Mouse (Mus musculus): ENCODE measurements at regions not wholly inside any gene's neighbourhood (a gene's known extent, or its start where the extent isn't known, plus 50 kb on each side); places are given as distances from the start of the nearest gene placed in this dataset.

DNA sequence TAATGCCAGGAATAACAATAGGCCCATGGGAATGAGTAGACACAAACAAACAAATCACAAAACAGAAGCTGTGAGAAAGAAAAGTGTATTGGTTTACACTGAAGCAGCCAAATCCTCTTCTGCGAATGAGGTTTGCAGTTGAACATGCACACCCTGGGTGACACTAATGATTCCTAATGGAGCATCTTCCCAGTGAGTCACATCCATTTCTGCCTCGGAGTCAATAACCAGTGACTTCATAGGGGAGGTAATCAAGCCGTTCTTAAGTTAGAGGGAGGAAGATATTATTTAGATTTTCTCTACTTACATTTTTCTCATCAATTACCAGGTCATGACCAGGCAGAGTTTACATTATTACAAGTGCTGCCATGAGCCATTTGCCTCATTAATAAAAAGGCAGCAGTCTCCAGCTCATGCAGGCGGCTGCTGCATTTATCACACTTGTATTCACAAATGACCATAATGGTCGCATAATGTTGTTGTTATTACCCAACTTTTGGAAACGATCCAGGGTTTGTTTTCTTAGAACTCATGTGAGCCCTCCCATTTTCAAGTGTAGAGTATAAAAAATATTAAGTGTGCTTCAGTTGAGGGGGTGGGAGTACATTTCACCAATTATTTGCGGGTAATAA lies 112.6 kb upstream of the B3gat2 start:
- no peak for ATAC-seq (ENCODE audit: insufficient number of reproducible peaks, insufficient read depth, low FRiP score, low read depth)
- Histone ChIP-seq H3K4me1 (ENCODE audit: control insufficient read depth, insufficient read depth, low read length) (no peaks in the 10 kb centered on the region), H3K4me3 (ENCODE audit: low read depth, low read length) (no peak overlapping the region), H3K9me3 (ENCODE audit: control insufficient read depth, low read depth, low read length) (no peaks in the 10 kb centered on the region), H3K36me3 (ENCODE audit: control insufficient read depth, insufficient read depth, low read length) (no peaks in the 10 kb centered on the region), H3K27ac (ENCODE audit: low read length) (no peak overlapping the region), H3K9ac (replicated peaks; ENCODE audit: low read depth, low read length) (no peak overlapping the region), H3K4me2 (replicated peaks; ENCODE audit: low read depth, low read length) (no peak overlapping the region), H3K27me3 (ENCODE audit: control insufficient read depth, insufficient read depth, low read length) (no peaks in the 10 kb centered on the region)
- 32% methylated on average over 7 of the region's 7 CpGs for WGBS

DNA sequence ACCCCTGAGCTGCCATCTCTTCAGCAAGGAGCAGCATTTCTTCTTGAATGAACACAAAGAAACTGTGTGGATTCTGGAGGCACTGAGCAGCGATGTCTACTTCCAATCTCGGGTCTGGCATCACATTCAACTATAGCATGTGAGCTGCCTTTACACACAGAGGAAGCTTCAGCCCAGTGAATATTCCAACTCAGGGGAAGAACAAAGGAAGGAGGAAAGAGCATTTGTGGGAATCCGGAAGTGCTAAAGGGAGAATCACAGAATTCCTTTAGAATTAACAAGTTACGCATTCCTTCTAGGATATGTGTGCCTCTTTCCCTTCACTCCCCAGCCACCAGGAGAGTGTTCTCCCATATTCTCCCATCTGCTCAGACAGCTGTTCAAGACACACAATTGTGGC lies 111.7 kb upstream of the B3gat2 start:
- 59% methylated on average over 4 of the region's 4 CpGs for WGBS
- Histone ChIP-seq H3K27me3 (ENCODE audit: control insufficient read depth, insufficient read depth, low read length) (no peaks in the 10 kb centered on the region), H3K9ac (replicated peaks; ENCODE audit: low read depth, low read length) (no peak overlapping the region), H3K4me3 (ENCODE audit: low read depth, low read length) (no peak overlapping the region), H3K4me2 (replicated peaks; ENCODE audit: low read depth, low read length) (no peak overlapping the region), H3K9me3 (ENCODE audit: control insufficient read depth, low read depth, low read length) (no peaks in the 10 kb centered on the region), H3K36me3 (ENCODE audit: control insufficient read depth, insufficient read depth, low read length) (no peaks in the 10 kb centered on the region), H3K4me1 (ENCODE audit: control insufficient read depth, insufficient read depth, low read length) (no peaks in the 10 kb centered on the region), H3K27ac (ENCODE audit: low read length) (no peak overlapping the region)
- no peak for ATAC-seq (ENCODE audit: insufficient number of reproducible peaks, insufficient read depth, low FRiP score, low read depth)

DNA sequence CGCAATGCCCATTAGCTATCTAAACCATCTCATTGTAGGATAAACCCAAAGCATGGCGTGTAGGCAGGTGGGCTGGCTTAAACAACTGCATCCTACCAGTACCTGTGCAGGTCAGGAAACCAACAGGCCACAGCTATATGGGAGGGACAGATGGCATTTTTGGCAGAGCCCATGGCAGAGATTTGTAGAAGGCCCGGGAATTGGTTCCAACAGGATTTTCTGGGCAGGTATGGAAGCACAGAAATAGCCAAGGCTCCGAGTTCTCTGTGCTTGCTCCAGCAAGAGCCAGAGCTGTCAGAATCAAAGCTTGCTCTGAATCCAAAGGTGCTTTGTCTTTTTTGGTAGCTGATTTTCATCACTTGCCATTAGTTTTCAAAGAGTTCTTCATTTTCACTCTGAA lies 107.9 kb upstream of the B3gat2 start:
- Histone ChIP-seq H3K27me3 (ENCODE audit: control insufficient read depth, insufficient read depth, low read length) (no peaks in the 10 kb centered on the region), H3K4me2 (replicated peaks; ENCODE audit: low read depth, low read length) (no peak overlapping the region), H3K4me3 (ENCODE audit: low read depth, low read length) (no peak overlapping the region), H3K9me3 (ENCODE audit: control insufficient read depth, low read depth, low read length) (no peaks in the 10 kb centered on the region), H3K27ac (ENCODE audit: low read length) (no peak overlapping the region), H3K9ac (replicated peaks; ENCODE audit: low read depth, low read length) (no peak overlapping the region), H3K36me3 (ENCODE audit: control insufficient read depth, insufficient read depth, low read length) (no peaks in the 10 kb centered on the region), H3K4me1 (ENCODE audit: control insufficient read depth, insufficient read depth, low read length) (no peaks in the 10 kb centered on the region)
- no peak for ATAC-seq (ENCODE audit: insufficient number of reproducible peaks, insufficient read depth, low FRiP score, low read depth)
- 85% methylated on average over 4 of the region's 4 CpGs for whole genome bisulfite sequencing

- WGBS: 89% methylated on average over 1 of the region's 1 CpGs
- ATAC-seq (ENCODE audit: insufficient number of reproducible peaks, insufficient read depth, low FRiP score, low read depth): no peak
- Histone ChIP-seq H3K36me3 (ENCODE audit: control insufficient read depth, insufficient read depth, low read length) (no peaks in the 10 kb centered on the region), H3K4me3 (ENCODE audit: low read depth, low read length) (no peak overlapping the region), H3K27me3 (ENCODE audit: control insufficient read depth, insufficient read depth, low read length) (no peaks in the 10 kb centered on the region), H3K27ac (ENCODE audit: low read length) (no peak overlapping the region), H3K4me1 (ENCODE audit: control insufficient read depth, insufficient read depth, low read length) (no peaks in the 10 kb centered on the region), H3K9me3 (ENCODE audit: control insufficient read depth, low read depth, low read length) (no peaks in the 10 kb centered on the region), H3K4me2 (replicated peaks; ENCODE audit: low read depth, low read length) (no peak overlapping the region), H3K9ac (replicated peaks; ENCODE audit: low read depth, low read length) (no peak overlapping the region)
Measured at GRCm38 (mm10) chr1:23655768-23656167, 105.8 kb upstream of the B3gat2 start.

- Histone ChIP-seq H3K27me3 (ENCODE audit: control insufficient read depth, insufficient read depth, low read length) (no peaks in the 10 kb centered on the region), H3K4me2 (replicated peaks; ENCODE audit: low read depth, low read length) (no peak overlapping the region), H3K36me3 (ENCODE audit: control insufficient read depth, insufficient read depth, low read length) (no peaks in the 10 kb centered on the region), H3K4me3 (ENCODE audit: low read depth, low read length) (no peak overlapping the region), H3K9me3 (ENCODE audit: control insufficient read depth, low read depth, low read length) (no peaks in the 10 kb centered on the region), H3K27ac (ENCODE audit: low read length) (no peak overlapping the region), H3K9ac (replicated peaks; ENCODE audit: low read depth, low read length) (no peak overlapping the region), H3K4me1 (ENCODE audit: control insufficient read depth, insufficient read depth, low read length) (no peaks in the 10 kb centered on the region)
- WGBS: 51% methylated on average over 12 of the region's 12 CpGs
- ATAC-seq (ENCODE audit: insufficient number of reproducible peaks, insufficient read depth, low FRiP score, low read depth): no peak
Measured at GRCm38 (mm10) chr1:23656302-23656701, 105.3 kb upstream of the B3gat2 start.

- WGBS: 61% methylated on average over 8 of the region's 8 CpGs
- Histone ChIP-seq H3K4me2 (replicated peaks; ENCODE audit: low read depth, low read length) (no peak overlapping the region), H3K4me1 (ENCODE audit: control insufficient read depth, insufficient read depth, low read length) (no peaks in the 10 kb centered on the region), H3K27me3 (ENCODE audit: control insufficient read depth, insufficient read depth, low read length) (no peaks in the 10 kb centered on the region), H3K9me3 (ENCODE audit: control insufficient read depth, low read depth, low read length) (no peaks in the 10 kb centered on the region), H3K4me3 (ENCODE audit: low read depth, low read length) (no peak overlapping the region), H3K9ac (replicated peaks; ENCODE audit: low read depth, low read length) (no peak overlapping the region), H3K27ac (ENCODE audit: low read length) (no peak overlapping the region), H3K36me3 (ENCODE audit: control insufficient read depth, insufficient read depth, low read length) (no peaks in the 10 kb centered on the region)
- no peak for ATAC-seq (ENCODE audit: insufficient number of reproducible peaks, insufficient read depth, low FRiP score, low read depth)
Measured at GRCm38 (mm10) chr1:23656718-23657117, 104.8 kb upstream of the B3gat2 start.

- H3K9ac ChIP-seq (replicated peaks; ENCODE audit: low read depth, low read length): no peak overlapping the region
- no peak for ATAC-seq (ENCODE audit: insufficient number of reproducible peaks, insufficient read depth, low FRiP score, low read depth)
- no peaks in the 10 kb centered on the region for H3K27me3 ChIP-seq (ENCODE audit: control insufficient read depth, insufficient read depth, low read length)
- no peaks in the 10 kb centered on the region for H3K36me3 ChIP-seq (ENCODE audit: control insufficient read depth, insufficient read depth, low read length)
- H3K9me3 ChIP-seq (ENCODE audit: control insufficient read depth, low read depth, low read length): no peaks in the 10 kb centered on the region
- H3K4me1 ChIP-seq (ENCODE audit: control insufficient read depth, insufficient read depth, low read length): no peaks in the 10 kb centered on the region
- H3K27ac ChIP-seq (ENCODE audit: low read length): no peak overlapping the region
- no peak overlapping the region for H3K4me3 ChIP-seq (ENCODE audit: low read depth, low read length)
- WGBS: 84% methylated on average over 4 of the region's 4 CpGs
- no peak overlapping the region for H3K4me2 ChIP-seq (replicated peaks; ENCODE audit: low read depth, low read length)
Measured at GRCm38 (mm10) chr1:23670514-23670913, 91.0 kb upstream of the B3gat2 start.

- WGBS: 92% methylated on average over 6 of the region's 6 CpGs
- ATAC-seq (ENCODE audit: insufficient number of reproducible peaks, insufficient read depth, low FRiP score, low read depth): no peak
- no peaks in the 10 kb centered on the region for H3K4me1 ChIP-seq (ENCODE audit: control insufficient read depth, insufficient read depth, low read length)
- no peak overlapping the region for H3K27ac ChIP-seq (ENCODE audit: low read length)
- no peaks in the 10 kb centered on the region for H3K9me3 ChIP-seq (ENCODE audit: control insufficient read depth, low read depth, low read length)
- H3K4me2 ChIP-seq (replicated peaks; ENCODE audit: low read depth, low read length): no peak overlapping the region
- no peaks in the 10 kb centered on the region for H3K27me3 ChIP-seq (ENCODE audit: control insufficient read depth, insufficient read depth, low read length)
- no peak overlapping the region for H3K9ac ChIP-seq (replicated peaks; ENCODE audit: low read depth, low read length)
- no peak overlapping the region for H3K4me3 ChIP-seq (ENCODE audit: low read depth, low read length)
- H3K36me3 ChIP-seq (ENCODE audit: control insufficient read depth, insufficient read depth, low read length): no peaks in the 10 kb centered on the region
Measured at GRCm38 (mm10) chr1:23674357-23674756, 87.2 kb upstream of the B3gat2 start.

- no peak overlapping the region for H3K4me2 ChIP-seq (replicated peaks; ENCODE audit: low read depth, low read length)
- H3K27me3 ChIP-seq (ENCODE audit: control insufficient read depth, insufficient read depth, low read length): no peaks in the 10 kb centered on the region
- H3K4me1 ChIP-seq (ENCODE audit: control insufficient read depth, insufficient read depth, low read length): no peaks in the 10 kb centered on the region
- ATAC-seq (ENCODE audit: insufficient number of reproducible peaks, insufficient read depth, low FRiP score, low read depth): no peak
- H3K27ac ChIP-seq (ENCODE audit: low read length): no peak overlapping the region
- no peak overlapping the region for H3K9ac ChIP-seq (replicated peaks; ENCODE audit: low read depth, low read length)
- no peaks in the 10 kb centered on the region for H3K36me3 ChIP-seq (ENCODE audit: control insufficient read depth, insufficient read depth, low read length)
- no peaks in the 10 kb centered on the region for H3K9me3 ChIP-seq (ENCODE audit: control insufficient read depth, low read depth, low read length)
- WGBS: 83% methylated on average over 2 of the region's 2 CpGs
- no peak overlapping the region for H3K4me3 ChIP-seq (ENCODE audit: low read depth, low read length)
Measured at GRCm38 (mm10) chr1:23676301-23676700, 85.3 kb upstream of the B3gat2 start.

Data from stomach, embryonic 14.5 days (tissue).